Mouse (Mus musculus): ENCODE results near the gene Stra6. TPM values are rescaled to one million over a fixed set of nuclear protein-coding genes. Genes with fewer than 3 reads are reported as not detected.
A peak's percentile ranks its signal among the peaks of the same experiment; 100 is the strongest.

The Stra6 gene
- total and polyA plus RNA-seq, 3 experiments = 0.08 to 0.09 (median 0.08) TPM

DNA sequence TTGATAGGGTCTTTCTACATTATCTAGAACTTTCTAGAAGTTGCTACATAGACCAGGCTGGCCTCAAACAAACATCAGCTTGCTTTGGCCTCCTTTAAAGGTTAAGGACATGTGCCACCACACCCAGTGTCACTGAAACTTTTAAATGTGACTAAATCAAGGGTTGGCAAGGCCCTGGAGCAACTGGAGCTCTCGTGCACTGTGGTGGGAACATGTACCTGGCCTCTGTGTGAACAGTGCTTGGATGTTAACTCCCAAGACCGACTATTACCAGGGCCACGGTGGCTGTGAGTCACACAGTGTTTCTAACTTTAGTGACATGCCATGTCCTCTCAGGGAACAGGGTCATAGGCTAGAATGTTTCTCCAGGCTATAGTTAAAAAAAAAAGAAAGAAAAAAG, 46.6 kb upstream of the Stra6 start:
- DNase-seq (ENCODE audit: extremely low read depth) = no peak
- H3K9me3 ChIP-seq (replicated peaks; ENCODE audit: low read length) = peaks cover 4% of the 10 kb centered on the region

GRCm38 (mm10) chr9:58018385-58018784, 45.2 kb upstream of the Stra6 start:
- Histone ChIP-seq H3K36me3 (replicated peaks in 1 of 2; ENCODE audit: control insufficient read depth in 1 of 2, insufficient read depth in 1 of 2, low read length in 1 of 2) (no peaks in the 10 kb centered on the region), H3K4me3 (replicated peaks in 1 of 3; ENCODE audit: low read depth in 2 of 3, low read length in 2 of 3, poor library complexity in 1 of 3) (no peak overlapping the region), H3K27ac (ENCODE audit: insufficient read depth, low read depth) (peak overlapping the region; percentile 51; the same call in 1 of the 2 replicates), H3K4me1 (ENCODE audit: control insufficient read depth in 1 of 2, insufficient read depth in 2 of 2) (peaks cover 17 to 44% of the 10 kb centered on the region in 2 experiments), H3K9me3 (replicated peaks; ENCODE audit: low read length) (peaks cover 4% of the 10 kb centered on the region), H3K9ac (ENCODE audit: insufficient read depth, low read depth) (no peak overlapping the region), H3K79me2 (replicated peaks; ENCODE audit: control insufficient read depth, extremely low read depth, insufficient read depth, poor library complexity, severe bottlenecking) (no peaks in the 10 kb centered on the region), H3K4me2 (ENCODE audit: insufficient read depth, low read depth, poor library complexity, severe bottlenecking) (peak overlapping the region; percentile 47), H3K27me3 (replicated peaks) (peaks cover 6% of the 10 kb centered on the region)
- TF ChIP-seq BHLHE40 (IDR thresholded peaks at IDR 0.05; ENCODE audit: low read depth, low read length) = peak; percentile 49; the same call in 1 of the 2 replicates
- no peak for TF ChIP-seq CHD2 (IDR thresholded peaks at IDR 0.05; ENCODE audit: low read length)
- no peak for TF ChIP-seq JUND (conservative IDR thresholded peaks at IDR 0.05; ENCODE audit: low read depth, low read length)
- TF ChIP-seq ETS1 (conservative IDR thresholded peaks at IDR 0.05; ENCODE audit: low read depth, low read length) = 0 out of 2 replicates have a peak, but pooled peaks have one; percentile 7
- no peak for TF ChIP-seq MAFK (IDR thresholded peaks at IDR 0.05; ENCODE audit: insufficient replicate concordance, low read length)
- TF ChIP-seq EP300 (IDR thresholded peaks at IDR 0.05; ENCODE audit: low read length) = peak; percentile 72
- no peak for TF ChIP-seq RCOR1 (conservative IDR thresholded peaks at IDR 0.05; ENCODE audit: low read depth, low read length)
- no peak for TF ChIP-seq SIN3A (IDR thresholded peaks at IDR 0.05; ENCODE audit: low read length)
- TF ChIP-seq MAZ (IDR thresholded peaks at IDR 0.05; ENCODE audit: low read depth, low read length) = no peak
- no peak for TF ChIP-seq ZNF384 (IDR thresholded peaks at IDR 0.05; ENCODE audit: low read depth, low read length)
- no peak for TF ChIP-seq NELFE (IDR thresholded peaks at IDR 0.05; ENCODE audit: low read depth, low read length)
- no peak for TF ChIP-seq RAD21 (IDR thresholded peaks at IDR 0.05; ENCODE audit: low read depth, low read length)
- no peak for TF ChIP-seq USF1 (IDR thresholded peaks at IDR 0.05; ENCODE audit: low read depth, low read length)
- TF ChIP-seq MYC (IDR thresholded peaks at IDR 0.05; ENCODE audit: low read depth, low read length) = peak; percentile 40; the same call in 1 of the 2 replicates
- TF ChIP-seq NRF1 (IDR thresholded peaks at IDR 0.05; ENCODE audit: low read depth, low read length) = no peak
- TF ChIP-seq JUN (IDR thresholded peaks at IDR 0.05; ENCODE audit: insufficient read depth, low read depth, low read length) = 0 out of 2 replicates have a peak, but pooled peaks have one; percentile 11
- TF ChIP-seq ZC3H11A (IDR thresholded peaks at IDR 0.05; ENCODE audit: low read depth, low read length) = no peak
- no peak for TF ChIP-seq ELF1 (IDR thresholded peaks at IDR 0.05; ENCODE audit: low read depth, low read length)
- no peak for TF ChIP-seq MEF2A (IDR thresholded peaks at IDR 0.05; ENCODE audit: borderline replicate concordance, low read depth, low read length)
- dilution Hi-C loops (cut with MboI; ENCODE audit: extremely low pct_ligation_motif_present, extremely low pct_unique_long_range_greater_than_20kb, low sequenced_read_pairs) = no loop called here
- peak; percentile 77 for DNase-seq (ENCODE audit: extremely low read depth)
- in situ Hi-C loops (cut with MboI; ENCODE audit: low pct_ligation_motif_present, low pct_unique_long_range_greater_than_20kb, low sequenced_read_pairs) = no loop called here

More for the DNA sequence above, 46.6 kb upstream of the Stra6 start:
- Histone ChIP-seq H3K4me2 (ENCODE audit: insufficient read depth, low read depth, poor library complexity, severe bottlenecking) (no peak overlapping the region), H3K9ac (ENCODE audit: insufficient read depth, low read depth) (no peak overlapping the region), H3K79me2 (replicated peaks; ENCODE audit: control insufficient read depth, extremely low read depth, insufficient read depth, poor library complexity, severe bottlenecking) (no peaks in the 10 kb centered on the region), H3K4me3 (replicated peaks in 1 of 3; ENCODE audit: low read depth in 2 of 3, low read length in 2 of 3, poor library complexity in 1 of 3) (no peak overlapping the region), H3K4me1 (ENCODE audit: control insufficient read depth in 1 of 2, insufficient read depth in 2 of 2) (peaks cover 22 to 56% of the 10 kb centered on the region in 2 experiments), H3K36me3 (replicated peaks in 1 of 2; ENCODE audit: control insufficient read depth in 1 of 2, insufficient read depth in 1 of 2, low read length in 1 of 2) (no peaks in the 10 kb centered on the region), H3K27me3 (replicated peaks) (peaks cover 4% of the 10 kb centered on the region), H3K27ac (ENCODE audit: insufficient read depth, low read depth) (no peak overlapping the region)
- dilution Hi-C loops (cut with MboI; ENCODE audit: extremely low pct_ligation_motif_present, extremely low pct_unique_long_range_greater_than_20kb, low sequenced_read_pairs) = no loop called here
- TF ChIP-seq NELFE (IDR thresholded peaks at IDR 0.05; ENCODE audit: low read depth, low read length) = no peak
- TF ChIP-seq IRF4 (IDR thresholded peaks at IDR 0.05; ENCODE audit: low read depth, low read length) = no peak
- no peak for TF ChIP-seq KAT2A (IDR thresholded peaks at IDR 0.05; ENCODE audit: insufficient replicate concordance, low read length)
- TF ChIP-seq POLR2A (IDR thresholded peaks at IDR 0.05; ENCODE audit: low read depth, low read length) = no peak
- TF ChIP-seq MAX (IDR thresholded peaks at IDR 0.05; ENCODE audit: low read length) = no peak
- TF ChIP-seq MAZ (IDR thresholded peaks at IDR 0.05; ENCODE audit: low read depth, low read length) = no peak
- no peak for TF ChIP-seq TBP (conservative IDR thresholded peaks at IDR 0.05; ENCODE audit: low read depth, low read length)
- no peak for TF ChIP-seq MAFK (IDR thresholded peaks at IDR 0.05; ENCODE audit: insufficient replicate concordance, low read length)
- TF ChIP-seq NRF1 (IDR thresholded peaks at IDR 0.05; ENCODE audit: low read depth, low read length) = no peak
- in situ Hi-C loops (cut with MboI; ENCODE audit: low pct_ligation_motif_present, low pct_unique_long_range_greater_than_20kb, low sequenced_read_pairs) = no loop called here

Data from CH12.LX (cell line).